Mouse (Mus musculus): ENCODE results near the gene Mkks. TPM values are rescaled to one million over a fixed set of nuclear protein-coding genes. Genes with fewer than 3 reads are reported as not detected.

Mkks gene
- polyA plus RNA-seq, 1 experiment from 2014 or later: 13.8 TPM

GRCm38 (mm10) chr2:136832936-136833335 lies 58.3 kb downstream of the Mkks start:
- no peaks in the 10 kb centered on the region for H3K36me3 ChIP-seq
- ATAC-seq (ENCODE audit: low FRiP score, low read depth): no peak
- no peaks in the 10 kb centered on the region for H3K27me3 ChIP-seq
- H3K4me3 ChIP-seq: no peak overlapping the region
- H3K27ac ChIP-seq: no peak overlapping the region
- no peaks in the 10 kb centered on the region for H3K4me1 ChIP-seq
- no peak overlapping the region for H3K4me2 ChIP-seq (replicated peaks)
- WGBS: 45% methylated on average over 3 of the region's 3 CpGs
- H3K9ac ChIP-seq: no peak overlapping the region
- H3K9me3 ChIP-seq: no peaks in the 10 kb centered on the region

DNA sequence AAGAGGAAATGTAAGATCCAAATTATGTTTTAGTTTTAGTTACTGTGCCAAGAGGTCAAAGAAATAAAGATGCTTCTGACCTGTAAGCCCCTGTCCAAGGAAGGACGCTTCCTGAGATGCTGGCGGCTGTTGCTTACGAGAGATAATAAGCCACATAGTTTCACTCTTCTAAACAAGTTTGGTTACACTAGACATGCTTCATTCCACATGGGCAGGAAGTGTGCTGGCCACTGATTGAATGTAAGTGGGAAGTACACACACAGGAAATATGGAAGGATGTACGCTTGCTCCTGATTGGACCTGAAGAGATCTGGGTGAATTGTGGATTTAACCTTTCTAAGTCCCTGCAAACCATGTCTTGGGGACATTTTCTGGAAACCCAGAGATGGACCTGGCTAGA lies 63.6 kb downstream of the Mkks start:
- Histone ChIP-seq H3K27me3 (no peaks in the 10 kb centered on the region), H3K4me2 (replicated peaks) (no peak overlapping the region), H3K4me3 (no peak overlapping the region), H3K36me3 (no peaks in the 10 kb centered on the region), H3K4me1 (no peaks in the 10 kb centered on the region), H3K9me3 (no peaks in the 10 kb centered on the region), H3K27ac (no peak overlapping the region), H3K9ac (no peak overlapping the region)
- 83% methylated on average over 4 of the region's 4 CpGs for WGBS
- no peak for ATAC-seq (ENCODE audit: low FRiP score, low read depth)

Other genes with a start within 250 kb of the Mkks start
- gene Snap25, start 177.9 kb downstream of the Mkks start, polyA plus RNA-seq (2015; fragmentation: Nextera tagmentation; extraction: Ambion mirVana): 0.71 and 0.94 TPM in 2 replicates
- gene AL731706.2, start 5.7 kb downstream of the Mkks start, polyA plus RNA-seq (2015; fragmentation: Nextera tagmentation; extraction: Ambion mirVana): 32.4 and 39.0 TPM in 2 replicates
- 7.6 and 9.2 TPM in 2 replicates for gene Slx4ip, start 171 bp downstream of the Mkks start, polyA plus RNA-seq (2015; fragmentation: Nextera tagmentation; extraction: Ambion mirVana)
- gene AL731706.1, start within 50 bp of the Mkks start, polyA plus RNA-seq (2015; fragmentation: Nextera tagmentation; extraction: Ambion mirVana): 31.1 and 33.7 TPM in 2 replicates
- 18.8 and 19.2 TPM in 2 replicates for gene Jag1, start 225.3 kb upstream of the Mkks start, polyA plus RNA-seq (2015; fragmentation: Nextera tagmentation; extraction: Ambion mirVana)